Mouse (Mus musculus) embryonic facial prominence, embryonic 13.5 days (tissue): Measurements from ENCODE around the gene Ensa. TPM values are rescaled to one million over a fixed set of nuclear protein-coding genes. Genes with fewer than 3 reads are reported as not detected.
"Not testable (repeated sequence)": the region's sequence is repeated elsewhere in the genome, so short reads cannot be mapped to it uniquely, and the experiment has no call there.

ENCODE experiments used
- ATAC-seq: fragments of 200-750 bp; cut with Nextera tagmentation; 2 replicates; pipeline ENCODE4 v1.8.0; 2017; ENCODE audit warnings: low read depth; ENCODE audit not compliant: insufficient number of reproducible peaks, insufficient read depth, low FRiP score, low TSS enrichment
- H3K27ac ChIP-seq: fragments of 300-500 bp; sonication (generic); 2 replicates; pipeline ENCODE4 v1.5.1; 2015; ENCODE audit warnings: moderate library complexity, mild to moderate bottlenecking, inconsistent platforms
- H3K27me3 ChIP-seq: fragments of 300-500 bp; sonication (generic); 2 replicates; pipeline ENCODE4 v1.6.1; 2015; ENCODE audit warnings: mild to moderate bottlenecking, inconsistent platforms
- H3K36me3 ChIP-seq: fragments of 300-500 bp; sonication (generic); 2 replicates; pipeline ENCODE4 v1.6.1; 2015; ENCODE audit warnings: mild to moderate bottlenecking, inconsistent platforms
- H3K4me1 ChIP-seq: fragments of 300-500 bp; sonication (generic); 2 replicates; pipeline ENCODE4 v1.6.1; 2015; ENCODE audit warnings: inconsistent platforms
- H3K4me2 ChIP-seq: fragments of 300-500 bp; sonication (generic); 2 replicates; pipeline ENCODE4 v1.6.1; 2015; ENCODE audit warnings: moderate library complexity, mild to moderate bottlenecking, inconsistent platforms
- H3K4me3 ChIP-seq: fragments of 300-500 bp; sonication (generic); 2 replicates; pipeline ENCODE4 v1.5.1; 2015; ENCODE audit warnings: mild to moderate bottlenecking, inconsistent platforms
- H3K9ac ChIP-seq: fragments of 300-500 bp; sonication (generic); 2 replicates; pipeline ENCODE4 v1.6.1; 2015; ENCODE audit warnings: mild to moderate bottlenecking, inconsistent platforms
- H3K9me3 ChIP-seq: fragments of 300-500 bp; sonication (generic); 2 replicates; pipeline ENCODE4 v1.6.1; 2016; ENCODE audit warnings: inconsistent platforms
- WGBS: fragments of 180-500 bp; shearing (Covaris S2); methylation state at CpG from one replicate; pipeline ENCODE4 v1.1.7; 2015; ENCODE audit warnings: mixed read lengths; 5-methylcytosine and 5-hydroxymethylcytosine counted together
- polyA plus RNA-seq: library from polyadenylated mRNA; unstranded; fragments of >200 nt; fragmentation: Nextera tagmentation; extraction: Ambion mirVana; gene quantifications from 2 replicates; pipeline ENCODE4 v1.2.1, GENCODE M21; 2015

The Ensa gene
- polyA plus RNA-seq, 1 experiment from 2014 or later: 88.5 TPM

DNA sequence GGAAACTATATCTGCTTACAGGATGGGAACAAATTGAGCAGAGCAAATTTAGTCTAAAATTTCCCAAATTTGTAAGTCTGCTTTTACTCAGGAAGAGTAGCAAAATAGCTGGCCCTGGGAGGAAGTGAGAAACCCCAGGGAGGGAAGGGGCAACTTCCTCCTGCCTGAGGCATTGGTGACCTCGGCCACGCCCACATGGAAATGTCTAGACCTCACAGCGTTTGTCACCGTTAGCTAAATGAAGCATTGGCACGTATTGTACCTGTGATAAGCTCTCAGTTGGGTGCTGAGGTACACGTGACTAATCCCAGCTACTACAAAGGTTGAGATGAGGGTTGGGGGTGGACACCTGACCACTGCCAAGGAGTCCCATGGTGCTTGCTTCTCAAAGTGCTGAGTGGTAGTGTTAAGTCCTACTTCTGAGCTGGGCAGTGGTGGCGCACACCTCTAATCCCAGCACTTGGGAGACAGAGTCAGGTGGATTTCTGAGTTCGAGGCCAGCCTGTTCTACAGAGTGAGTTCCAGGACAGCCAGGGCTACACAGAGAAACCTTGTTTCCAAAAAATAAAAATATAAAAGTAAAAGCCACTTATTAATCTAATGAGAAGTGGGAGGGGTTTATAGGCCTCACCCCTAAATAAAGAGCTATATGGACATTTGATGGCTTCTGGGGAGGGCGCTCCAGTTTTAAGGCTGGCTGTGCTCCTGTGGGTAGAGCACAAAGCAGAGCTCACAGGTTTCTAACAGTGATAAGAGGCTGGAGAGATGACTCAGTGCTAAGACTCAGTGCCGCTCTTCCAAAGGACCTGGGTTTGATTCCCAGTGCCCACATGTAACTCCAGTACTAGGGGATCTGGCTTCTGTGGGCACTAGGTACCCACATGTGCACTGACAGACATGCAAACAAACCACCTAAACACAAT, 20.8 kb downstream of the Ensa start:
- Histone ChIP-seq H3K4me3 (no peak overlapping the region), H3K9ac (no peak overlapping the region), H3K4me1 (no peaks in the 10 kb centered on the region), H3K27me3 (no peaks in the 10 kb centered on the region), H3K36me3 (peaks cover 6% of the 10 kb centered on the region; the same call in 1 of the 2 replicates), H3K9me3 (no peaks in the 10 kb centered on the region), H3K4me2 (no peak overlapping the region), H3K27ac (no peak overlapping the region)
- ATAC-seq: no peak; the same call in 1 of the 2 replicates
- 63% methylated on average over 10 of the region's 10 CpGs for WGBS

DNA sequence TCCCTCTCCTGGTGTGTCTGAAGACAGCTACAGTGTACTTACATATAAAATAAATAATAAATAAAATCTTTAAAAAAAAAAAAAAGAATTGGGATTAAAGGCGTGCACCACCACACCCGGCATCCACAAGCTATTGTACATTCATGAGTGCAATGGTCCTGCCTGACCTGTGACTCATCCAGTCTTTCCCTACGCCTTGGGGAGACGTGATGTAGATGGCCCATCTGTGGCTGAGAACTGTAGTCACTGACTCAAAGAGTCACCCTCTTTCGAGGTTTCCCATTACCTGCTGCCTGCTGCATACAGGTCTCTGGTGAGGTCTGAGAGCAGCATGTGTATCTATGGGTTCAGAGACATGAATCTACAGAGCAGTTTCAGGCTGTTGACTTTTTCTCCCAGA, 23.2 kb downstream of the Ensa start:
- Histone ChIP-seq H3K4me3 (no peak overlapping the region), H3K27me3 (no peaks in the 10 kb centered on the region), H3K9me3 (no peaks in the 10 kb centered on the region), H3K4me2 (no peak overlapping the region), H3K4me1 (0 out of 2 replicates have a peak, but pooled peaks cover 8% of the 10 kb centered on the region), H3K36me3 (no peaks in the 10 kb centered on the region), H3K9ac (no peak overlapping the region), H3K27ac (no peak overlapping the region)
- WGBS: 91% methylated on average over 5 of the region's 5 CpGs
- no peak for ATAC-seq

DNA sequence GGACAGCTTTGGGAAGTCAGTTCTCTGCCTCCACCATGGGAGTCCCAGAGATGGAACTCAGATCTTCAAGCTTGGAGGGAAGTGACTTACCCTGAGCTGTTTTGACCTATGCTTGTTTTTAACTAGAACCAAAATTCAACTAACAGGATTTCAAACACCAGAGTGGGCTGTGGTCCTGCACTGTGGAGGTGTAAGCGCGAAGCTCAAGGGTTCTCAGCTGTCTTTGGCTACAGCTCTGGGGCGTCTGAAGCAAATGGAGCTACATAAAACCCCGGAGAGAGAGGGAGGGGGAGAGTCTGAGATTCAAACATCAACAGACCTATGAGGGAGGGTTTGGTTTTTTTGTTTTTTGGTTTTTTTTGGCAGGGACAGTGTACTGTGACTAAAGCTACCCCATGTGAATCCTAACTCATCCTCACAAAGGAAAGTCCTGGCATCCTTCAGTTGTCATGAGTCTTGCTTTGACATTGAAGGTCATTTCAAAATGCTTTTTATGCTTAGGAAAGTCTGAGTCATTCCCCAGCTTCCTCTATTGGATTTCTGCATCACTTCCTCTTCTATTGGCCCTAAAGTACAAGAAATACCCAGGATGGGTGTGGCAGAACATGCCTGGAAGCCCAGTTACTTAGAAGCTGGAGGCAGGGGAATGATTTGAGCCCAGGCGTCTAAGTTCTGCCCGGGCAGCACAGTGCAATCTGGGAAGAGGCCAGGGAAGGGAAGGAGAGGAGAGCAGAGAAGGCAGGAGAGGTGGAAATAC, 25.7 kb downstream of the Ensa start:
- H3K4me3 ChIP-seq: no peak overlapping the region
- H3K36me3 ChIP-seq: no peaks in the 10 kb centered on the region
- WGBS: 69% methylated on average over 6 of the region's 6 CpGs
- ATAC-seq: no peak
- H3K4me1 ChIP-seq: peaks cover 15% of the 10 kb centered on the region
- no peaks in the 10 kb centered on the region for H3K27me3 ChIP-seq
- H3K9me3 ChIP-seq: no peaks in the 10 kb centered on the region
- no peak overlapping the region for H3K4me2 ChIP-seq
- H3K9ac ChIP-seq: no peak overlapping the region
- H3K27ac ChIP-seq: peak overlapping the region; percentile 60; the same call in 1 of the 2 replicates

DNA sequence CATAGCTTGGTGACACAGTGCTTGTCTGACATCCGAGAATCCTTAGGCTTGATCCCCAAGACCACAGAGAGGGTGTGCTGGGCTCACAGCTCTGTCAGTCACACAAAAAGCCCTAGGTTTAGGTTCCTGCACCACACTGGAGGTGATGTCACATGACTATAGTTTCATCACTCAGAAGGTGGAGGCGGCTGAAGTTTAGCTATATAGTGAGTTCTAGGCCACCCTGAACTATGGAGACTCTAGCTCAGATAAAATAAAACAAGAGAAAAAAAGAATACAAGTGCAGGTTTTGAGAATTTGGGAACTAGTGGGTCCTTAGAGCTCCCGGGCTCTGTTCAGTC, 26.2 kb downstream of the Ensa start:
- Histone ChIP-seq H3K9me3 (no peaks in the 10 kb centered on the region), H3K9ac (no peak overlapping the region), H3K4me3 (no peak overlapping the region), H3K27ac (no peak overlapping the region), H3K4me1 (peaks cover 15% of the 10 kb centered on the region), H3K36me3 (no peaks in the 10 kb centered on the region), H3K4me2 (no peak overlapping the region), H3K27me3 (no peaks in the 10 kb centered on the region)
- no peak for ATAC-seq
- WGBS: 76% methylated on average over 3 of the region's 3 CpGs

DNA sequence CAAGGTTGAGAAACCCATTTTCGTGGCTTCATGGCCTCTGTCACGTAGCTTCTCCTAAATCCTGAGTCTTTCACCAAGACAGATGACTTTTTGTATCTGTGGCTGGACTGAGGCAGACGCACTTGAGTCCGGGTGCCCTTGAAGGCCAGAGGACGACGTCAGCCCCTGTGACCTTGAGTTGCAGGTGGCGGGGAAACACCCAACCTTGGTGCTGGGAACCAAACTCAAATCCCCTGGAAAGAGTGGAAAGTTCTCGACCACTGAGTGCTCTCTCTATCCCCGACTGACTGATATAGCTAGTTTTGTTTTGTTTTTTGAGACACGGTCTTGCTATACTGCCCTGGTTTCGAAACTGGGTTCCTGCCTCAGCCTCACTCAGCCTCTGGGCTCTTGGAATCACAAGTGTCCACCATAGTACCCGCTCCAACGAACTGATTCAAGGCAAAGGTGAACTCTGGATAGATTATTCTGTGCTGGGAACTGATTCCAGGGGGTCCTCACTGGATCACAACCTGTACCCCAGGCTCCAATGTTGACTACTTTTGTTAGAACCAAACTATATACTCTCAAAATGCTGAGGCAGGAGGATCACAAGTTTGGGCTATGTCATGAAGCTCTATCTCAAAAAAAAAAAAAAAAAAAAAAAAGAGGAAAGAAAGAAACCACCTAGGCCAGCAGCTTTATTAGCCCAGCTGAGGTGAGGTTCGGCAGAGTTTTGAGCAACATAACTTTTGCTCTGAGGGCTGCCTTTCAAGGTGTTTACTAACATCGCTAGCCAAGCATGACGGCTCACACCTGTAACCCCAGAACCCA, 26.8 kb downstream of the Ensa start:
- H3K4me3 ChIP-seq: no peak overlapping the region
- H3K4me2 ChIP-seq: no peak overlapping the region
- ATAC-seq: no peak
- no peak overlapping the region for H3K9ac ChIP-seq
- H3K9me3 ChIP-seq: no peaks in the 10 kb centered on the region
- H3K36me3 ChIP-seq: no peaks in the 10 kb centered on the region
- peaks cover 15% of the 10 kb centered on the region for H3K4me1 ChIP-seq
- H3K27me3 ChIP-seq: no peaks in the 10 kb centered on the region
- no peak overlapping the region for H3K27ac ChIP-seq
- 89% methylated on average over 16 of the region's 16 CpGs for WGBS

DNA sequence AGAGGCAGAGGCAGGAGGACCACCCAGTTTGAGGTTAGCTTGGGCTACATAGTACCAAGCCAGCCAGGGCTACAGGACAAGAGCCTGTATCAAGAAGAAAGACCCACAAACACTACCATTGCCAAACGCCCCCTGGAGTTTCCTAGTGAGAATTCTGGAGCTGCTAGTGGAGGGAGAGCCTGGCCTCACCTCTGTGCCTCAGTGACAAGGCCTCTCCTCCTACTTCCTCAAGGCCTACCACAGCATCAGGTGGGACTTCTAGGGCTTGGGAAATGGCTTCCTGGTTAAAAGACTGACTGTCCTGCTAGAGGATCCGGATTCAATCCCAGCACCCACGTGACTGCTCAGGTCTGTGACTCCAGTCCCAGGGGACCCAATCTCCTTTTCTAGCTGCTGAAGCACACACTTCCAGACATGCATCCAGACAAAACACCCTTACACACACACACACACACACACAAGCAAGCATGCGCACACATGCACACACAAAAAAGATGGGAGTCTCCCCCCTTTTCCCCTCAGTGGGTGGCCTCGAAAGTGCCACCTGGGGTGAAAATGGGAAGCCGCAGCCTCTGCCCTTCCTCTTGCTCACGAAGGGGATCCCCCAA, 27.5 kb downstream of the Ensa start:
- 57% methylated on average over 7 of the region's 7 CpGs for WGBS

DNA sequence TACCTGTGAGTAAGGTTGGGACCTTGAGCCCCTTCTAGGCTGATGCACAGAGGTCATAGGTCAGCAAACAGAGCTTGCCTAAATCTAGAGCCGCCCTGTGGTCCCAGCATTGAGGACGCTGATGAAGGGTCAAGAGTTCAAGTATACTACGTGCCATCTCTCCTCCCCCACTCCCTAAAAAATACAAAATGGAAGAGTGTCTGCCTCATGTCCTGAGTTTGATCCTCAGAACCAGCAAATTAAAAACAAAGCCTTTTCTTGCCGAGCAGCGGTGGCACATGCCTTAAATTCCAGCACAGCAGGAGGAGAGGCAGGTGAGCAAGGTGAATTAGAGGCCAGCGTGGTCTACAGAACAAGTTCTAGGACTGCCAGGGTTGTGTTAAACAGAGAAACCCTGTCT, 28.1 kb downstream of the Ensa start:
- H3K9ac ChIP-seq: no peak overlapping the region
- H3K9me3 ChIP-seq: no peaks in the 10 kb centered on the region
- no peaks in the 10 kb centered on the region for H3K27me3 ChIP-seq
- no peak for ATAC-seq
- no peak overlapping the region for H3K27ac ChIP-seq
- 12% methylated on average over 6 of the region's 6 CpGs for WGBS
- H3K4me3 ChIP-seq: no peak overlapping the region
- H3K4me1 ChIP-seq: peaks cover 19% of the 10 kb centered on the region
- no peak overlapping the region for H3K4me2 ChIP-seq
- no peaks in the 10 kb centered on the region for H3K36me3 ChIP-seq

More for the DNA sequence above, 27.5 kb downstream of the Ensa start:
- H3K4me3 ChIP-seq: no peak overlapping the region
- no peak overlapping the region for H3K27ac ChIP-seq
- ATAC-seq: no peak
- H3K9ac ChIP-seq: no peak overlapping the region
- H3K27me3 ChIP-seq: no peaks in the 10 kb centered on the region
- H3K4me1 ChIP-seq: peaks cover 15% of the 10 kb centered on the region
- H3K9me3 ChIP-seq: no peaks in the 10 kb centered on the region
- H3K36me3 ChIP-seq: no peaks in the 10 kb centered on the region
- H3K4me2 ChIP-seq: no peak overlapping the region

DNA sequence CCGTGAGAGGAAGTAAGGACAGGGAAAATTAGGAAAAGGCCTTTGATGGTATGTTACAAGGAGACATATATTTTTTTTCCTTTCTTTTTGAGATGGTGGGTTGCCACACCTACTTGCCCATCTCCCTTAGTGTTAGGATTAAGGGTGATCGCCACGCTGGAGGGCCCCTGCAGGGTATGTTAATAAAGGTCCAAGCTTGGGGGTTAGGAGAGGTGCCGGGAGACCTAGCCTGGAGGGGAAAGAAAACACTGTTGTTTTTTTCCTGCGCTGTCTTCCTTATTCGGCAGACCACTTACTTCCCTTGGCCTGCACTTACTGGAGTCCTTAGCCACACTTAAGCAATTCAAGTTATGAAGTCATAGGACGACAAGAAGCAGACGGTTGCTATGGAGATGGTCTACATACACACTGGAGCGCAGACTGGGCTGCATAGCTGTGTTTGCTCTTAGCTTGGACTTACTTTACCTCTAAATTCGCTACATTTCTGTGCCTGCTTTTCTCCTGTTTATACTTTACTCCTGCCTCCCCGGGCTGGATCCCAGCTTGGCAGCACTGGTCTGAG, 28.8 kb downstream of the Ensa start:
- H3K4me1 ChIP-seq: peaks cover 21% of the 10 kb centered on the region
- WGBS: 13% methylated on average over 11 of the region's 11 CpGs
- H3K27ac ChIP-seq: peak overlapping the region; percentile 28; the same call in 1 of the 2 replicates
- no peaks in the 10 kb centered on the region for H3K9me3 ChIP-seq
- no peaks in the 10 kb centered on the region for H3K36me3 ChIP-seq
- H3K9ac ChIP-seq: no peak overlapping the region
- no peak for ATAC-seq
- no peaks in the 10 kb centered on the region for H3K27me3 ChIP-seq
- no peak overlapping the region; the same call in 1 of the 2 replicates for H3K4me2 ChIP-seq
- H3K4me3 ChIP-seq: no peak overlapping the region

DNA sequence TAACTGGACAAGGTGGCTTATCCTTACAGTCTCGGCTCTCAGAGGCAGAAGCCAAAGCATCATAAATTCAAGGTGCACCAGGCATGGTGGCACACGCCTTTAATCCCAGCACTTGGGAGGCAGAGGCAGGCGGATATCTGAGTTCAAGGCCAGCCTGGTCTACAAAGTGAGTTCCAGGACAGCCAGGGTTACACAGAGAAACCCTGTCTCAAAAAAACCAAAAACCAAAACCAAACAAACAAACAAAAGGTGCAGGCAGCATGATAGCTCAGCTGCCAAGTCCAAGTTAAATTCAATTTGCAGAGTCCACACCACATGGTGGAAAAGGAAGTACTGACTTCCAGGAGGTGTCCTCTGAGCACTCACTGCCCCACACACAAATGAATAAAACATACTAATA, 29.6 kb downstream of the Ensa start:
- not testable (repeated sequence) for H3K4me3 ChIP-seq, H3K36me3 ChIP-seq, ATAC-seq, H3K9ac ChIP-seq, H3K27me3 ChIP-seq, H3K27ac ChIP-seq, H3K9me3 ChIP-seq, H3K4me2 ChIP-seq
- peaks cover 21% of the 10 kb centered on the region for H3K4me1 ChIP-seq
- 91% methylated on average over 3 of the region's 3 CpGs for WGBS

DNA sequence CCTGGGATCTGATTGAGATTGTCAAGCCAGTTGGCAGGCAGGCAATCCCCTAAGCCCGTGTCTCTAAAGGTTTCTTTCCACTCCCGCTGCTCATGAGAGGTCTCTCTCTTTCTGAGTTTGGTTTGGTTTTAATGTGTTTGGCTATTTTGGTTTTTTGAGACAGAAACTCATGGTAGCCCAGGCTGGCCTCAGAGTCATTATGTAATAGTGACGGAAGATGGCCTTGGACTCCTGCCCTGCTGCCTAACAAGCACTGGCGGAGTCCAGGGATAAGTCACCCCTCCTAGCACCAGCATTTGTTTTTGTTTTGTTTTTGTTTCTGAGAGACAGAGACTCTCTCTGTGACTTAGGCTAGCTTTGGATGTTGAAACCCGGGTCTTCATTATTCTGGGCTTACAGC, 30.6 kb downstream of the Ensa start:
- WGBS: 84% methylated on average over 5 of the region's 5 CpGs
- ATAC-seq: no peak
- no peaks in the 10 kb centered on the region for H3K9me3 ChIP-seq
- no peak overlapping the region for H3K4me3 ChIP-seq
- no peak overlapping the region for H3K27ac ChIP-seq
- H3K4me2 ChIP-seq: no peak overlapping the region
- H3K4me1 ChIP-seq: peaks cover 24% of the 10 kb centered on the region
- no peaks in the 10 kb centered on the region for H3K27me3 ChIP-seq
- peaks cover 4% of the 10 kb centered on the region for H3K36me3 ChIP-seq
- no peak overlapping the region for H3K9ac ChIP-seq

DNA sequence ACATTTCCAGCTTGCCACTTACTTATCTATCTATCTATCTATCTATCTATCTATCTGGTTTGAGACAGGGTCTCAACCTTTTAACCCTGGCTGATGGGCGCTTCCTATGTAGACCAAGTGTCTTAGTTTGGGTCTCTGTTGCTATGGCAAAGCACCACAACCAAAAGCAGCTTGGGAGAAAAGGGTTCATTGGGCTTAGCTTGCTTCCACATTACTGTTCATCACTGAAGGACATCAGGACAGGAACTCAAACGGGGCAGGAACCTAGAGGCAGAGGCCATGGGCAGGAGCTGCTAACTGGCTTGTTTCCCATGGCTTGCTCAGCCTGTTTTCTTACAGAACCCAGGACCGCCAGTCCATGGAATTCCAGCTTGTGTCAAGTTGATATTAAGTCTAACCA, 32.3 kb downstream of the Ensa start:
- Histone ChIP-seq H3K9me3 (no peaks in the 10 kb centered on the region), H3K4me2 (no peak overlapping the region), H3K27me3 (no peaks in the 10 kb centered on the region), H3K4me1 (peaks cover 35% of the 10 kb centered on the region), H3K4me3 (0 out of 2 replicates have a peak overlapping the region, but pooled peaks have one; percentile 99), H3K36me3 (peaks cover 18% of the 10 kb centered on the region), H3K9ac (no peak overlapping the region), H3K27ac (no peak overlapping the region)
- 91% methylated on average over 3 of the region's 3 CpGs for WGBS
- ATAC-seq: no peak
